Mouse (Mus musculus): ENCODE results near the gene Ccdc24. TPM values are rescaled to one million over a fixed set of nuclear protein-coding genes. Genes with fewer than 3 reads are reported as not detected.

Ccdc24 gene
- polyA plus RNA-seq, 1 experiment from 2014 or later: 0.97 TPM

DNA sequence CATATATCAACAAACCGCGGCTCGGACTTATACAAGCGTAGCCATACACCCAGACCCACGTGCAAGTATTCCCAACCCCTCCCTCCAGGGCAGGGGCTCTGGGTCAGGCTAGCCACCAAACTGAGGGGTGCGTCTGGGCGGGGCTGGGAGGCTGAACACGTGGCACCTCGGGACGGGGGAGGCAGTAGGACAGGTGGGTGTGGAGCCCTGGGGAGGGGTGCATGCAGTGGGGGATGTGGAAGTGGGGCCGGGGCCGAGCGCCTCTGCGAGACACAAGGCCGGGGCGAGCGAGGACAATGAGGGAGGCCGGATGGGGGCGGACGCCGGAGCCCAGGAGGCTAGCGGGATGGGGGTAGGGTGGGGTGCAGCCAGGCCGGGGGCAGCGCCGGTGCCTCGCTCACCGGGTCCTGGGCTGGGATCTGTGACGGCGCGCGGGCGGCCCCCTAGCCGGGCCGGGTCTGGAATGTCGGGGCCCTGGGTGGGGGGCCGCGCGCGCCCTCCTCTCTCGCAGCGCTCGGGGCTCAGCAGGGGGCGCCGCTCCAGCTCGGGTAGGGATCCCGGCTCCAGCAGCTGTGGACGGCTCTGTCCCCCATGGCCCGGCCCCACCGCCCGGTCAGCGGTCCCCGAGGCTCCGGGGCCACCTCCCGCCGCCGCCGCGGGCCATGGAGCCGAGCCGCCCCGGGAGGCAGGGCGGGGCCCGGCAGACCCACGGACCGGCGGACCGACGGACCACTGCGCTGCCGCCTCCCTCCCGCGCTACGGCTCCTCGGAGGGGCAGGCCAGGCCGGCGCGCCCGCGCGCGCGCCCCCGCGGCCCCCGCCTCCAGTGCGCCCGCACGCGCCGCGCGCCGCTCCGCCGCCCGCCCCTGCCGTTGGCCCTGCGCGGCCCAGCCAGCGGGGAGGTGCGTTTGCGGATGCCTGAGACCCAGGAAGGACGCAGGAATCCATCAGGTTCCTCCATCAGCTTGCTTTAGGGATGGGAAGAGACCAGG is 10.6 kb upstream of the Ccdc24 start, which contains the start of gene B4galt2:
Gene B4galt2 (minus strand): TSS at position 787 of the 991 bp plus-strand sequence.
- H3K27me3 ChIP-seq (ENCODE audit: insufficient read depth, low read length): no peaks in the 10 kb centered on the region
- ATAC-seq (replicated peaks; ENCODE audit: low FRiP score, low read depth): peak; percentile 9
- H3K36me3 ChIP-seq (ENCODE audit: insufficient read depth, low read length): peaks cover 7% of the 10 kb centered on the region; the same call in 1 of the 2 replicates
- peak within 1 kb of the TSS; percentile 78 for H3K4me3 ChIP-seq (replicated peaks; ENCODE audit: low read depth, low read length)
- peak within 1 kb of the TSS; percentile 94 for H3K4me2 ChIP-seq (ENCODE audit: low read length)
- H3K4me1 ChIP-seq (replicated peaks; ENCODE audit: insufficient read depth, low read length): peaks cover 5% of the 10 kb centered on the region; the same call in 1 of the 2 replicates
- no peaks in the 10 kb centered on the region for H3K9me3 ChIP-seq (replicated peaks; ENCODE audit: low read length)
- under 1% methylated on average over 69 of the region's 103 CpGs for WGBS
- peak; percentile 56 for DNase-seq (ENCODE audit: low spot score)
- TF ChIP-seq CTCF (IDR thresholded peaks at IDR 0.05; ENCODE audit: low read depth): peak; percentile 31; the same call in 1 of the 2 replicates
- H3K9ac ChIP-seq (ENCODE audit: low read depth, low read length): peak within 1 kb of the TSS; percentile 83
- no peak within 1 kb of the TSS; the same call in 1 of the 2 replicates for H3K27ac ChIP-seq

GRCm38 (mm10) chr4:117878703-117879102 is 6.3 kb upstream of the Ccdc24 start:
- TF ChIP-seq CTCF (IDR thresholded peaks at IDR 0.05; ENCODE audit: low read depth): no peak
- H3K36me3 ChIP-seq (ENCODE audit: insufficient read depth, low read length): 0 out of 2 replicates have a peak, but pooled peaks cover 13% of the 10 kb centered on the region
- H3K27ac ChIP-seq: no peak overlapping the region
- no peak for DNase-seq (ENCODE audit: low spot score)
- H3K4me2 ChIP-seq (ENCODE audit: low read length): no peak overlapping the region
- no peak for ATAC-seq (replicated peaks; ENCODE audit: low FRiP score, low read depth)
- 0 out of 2 replicates have a peak, but pooled peaks cover 5% of the 10 kb centered on the region for H3K4me1 ChIP-seq (replicated peaks; ENCODE audit: insufficient read depth, low read length)
- 56% methylated on average over 5 of the region's 5 CpGs for WGBS
- no peak overlapping the region for H3K9ac ChIP-seq (ENCODE audit: low read depth, low read length)
- no peaks in the 10 kb centered on the region for H3K27me3 ChIP-seq (ENCODE audit: insufficient read depth, low read length)
- no peaks in the 10 kb centered on the region for H3K9me3 ChIP-seq (replicated peaks; ENCODE audit: low read length)
- H3K4me3 ChIP-seq (replicated peaks; ENCODE audit: low read depth, low read length): no peak overlapping the region

GRCm38 (mm10) chr4:117878301-117878700 is 5.9 kb upstream of the Ccdc24 start:
- WGBS: 44% methylated on average over 10 of the region's 10 CpGs
- H3K27me3 ChIP-seq (ENCODE audit: insufficient read depth, low read length): no peaks in the 10 kb centered on the region
- H3K36me3 ChIP-seq (ENCODE audit: insufficient read depth, low read length): 0 out of 2 replicates have a peak, but pooled peaks cover 13% of the 10 kb centered on the region
- TF ChIP-seq CTCF (IDR thresholded peaks at IDR 0.05; ENCODE audit: low read depth): no peak
- no peak overlapping the region for H3K27ac ChIP-seq
- no peak overlapping the region for H3K4me2 ChIP-seq (ENCODE audit: low read length)
- H3K4me3 ChIP-seq (replicated peaks; ENCODE audit: low read depth, low read length): no peak overlapping the region
- 0 out of 2 replicates have a peak, but pooled peaks cover 5% of the 10 kb centered on the region for H3K4me1 ChIP-seq (replicated peaks; ENCODE audit: insufficient read depth, low read length)
- ATAC-seq (replicated peaks; ENCODE audit: low FRiP score, low read depth) (no peak), DNase-seq (ENCODE audit: low spot score) (no peak)
- no peaks in the 10 kb centered on the region for H3K9me3 ChIP-seq (replicated peaks; ENCODE audit: low read length)
- H3K9ac ChIP-seq (ENCODE audit: low read depth, low read length): no peak overlapping the region

DNA sequence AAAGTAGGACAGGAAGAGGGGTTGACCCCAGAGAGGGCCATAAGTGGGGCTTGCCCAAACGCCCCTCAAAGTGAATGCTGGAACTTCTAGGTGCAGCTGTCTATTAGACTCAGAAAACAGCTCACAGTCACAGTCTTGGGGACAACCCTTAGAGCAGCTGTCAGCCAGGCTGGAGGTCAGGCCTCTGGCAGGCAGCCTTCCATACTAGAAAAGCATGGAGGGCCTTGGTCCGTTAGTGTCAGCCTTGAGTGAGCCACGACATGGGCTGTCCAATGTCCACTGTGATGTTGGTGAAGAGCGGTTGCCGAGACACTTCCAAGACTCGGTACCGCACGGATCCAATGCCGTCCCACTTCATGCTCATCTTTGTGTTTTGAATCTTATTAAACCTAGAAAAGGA is 1.3 kb upstream of the Ccdc24 start:
- DNase-seq (ENCODE audit: low spot score) (no peak), ATAC-seq (replicated peaks; ENCODE audit: low FRiP score, low read depth) (no peak)
- Histone ChIP-seq H3K27me3 (ENCODE audit: insufficient read depth, low read length) (no peaks in the 10 kb centered on the region), H3K36me3 (ENCODE audit: insufficient read depth, low read length) (0 out of 2 replicates have a peak, but pooled peaks cover 10% of the 10 kb centered on the region), H3K9ac (ENCODE audit: low read depth, low read length) (no peak overlapping the region), H3K4me2 (ENCODE audit: low read length) (no peak overlapping the region), H3K9me3 (replicated peaks; ENCODE audit: low read length) (no peaks in the 10 kb centered on the region), H3K4me1 (replicated peaks; ENCODE audit: insufficient read depth, low read length) (0 out of 2 replicates have a peak, but pooled peaks cover 5% of the 10 kb centered on the region), H3K27ac (no peak overlapping the region), H3K4me3 (replicated peaks; ENCODE audit: low read depth, low read length) (no peak overlapping the region)
- no peak for TF ChIP-seq CTCF (IDR thresholded peaks at IDR 0.05; ENCODE audit: low read depth)
- WGBS: 89% methylated on average over 9 of the region's 9 CpGs

DNA sequence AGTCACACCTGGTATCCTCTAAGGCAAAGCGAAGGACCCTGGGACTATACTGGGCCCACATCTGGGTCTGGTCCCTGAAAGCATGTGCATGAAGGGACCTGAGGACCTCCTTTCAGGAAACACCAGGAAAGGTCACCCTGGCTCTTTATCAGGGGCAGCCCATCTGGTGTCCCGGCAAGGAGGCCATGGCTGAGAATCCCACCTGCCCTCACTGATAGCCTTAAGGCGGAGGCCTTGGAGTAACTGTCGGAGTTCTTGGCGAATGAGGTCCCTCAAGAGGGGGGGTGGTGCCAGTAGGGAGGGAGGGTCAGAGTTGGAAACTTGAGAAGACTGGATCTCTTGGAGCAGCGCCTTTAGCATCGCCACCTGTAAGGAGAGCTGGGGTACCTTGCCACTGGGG is 570 bp downstream of the Ccdc24 start:
- no peaks in the 10 kb centered on the region for H3K27me3 ChIP-seq (ENCODE audit: insufficient read depth, low read length)
- H3K9ac ChIP-seq (ENCODE audit: low read depth, low read length): no peak overlapping the region
- peak overlapping the region; percentile 52; the same call in 1 of the 2 replicates for H3K4me2 ChIP-seq (ENCODE audit: low read length)
- TF ChIP-seq CTCF (IDR thresholded peaks at IDR 0.05; ENCODE audit: low read depth): no peak
- no peaks in the 10 kb centered on the region for H3K9me3 ChIP-seq (replicated peaks; ENCODE audit: low read length)
- H3K4me3 ChIP-seq (replicated peaks; ENCODE audit: low read depth, low read length): no peak overlapping the region
- 0 out of 2 replicates have a peak, but pooled peaks cover 4% of the 10 kb centered on the region for H3K36me3 ChIP-seq (ENCODE audit: insufficient read depth, low read length)
- ATAC-seq (replicated peaks; ENCODE audit: low FRiP score, low read depth) (no peak), DNase-seq (ENCODE audit: low spot score) (no peak)
- no peak overlapping the region for H3K27ac ChIP-seq
- H3K4me1 ChIP-seq (replicated peaks; ENCODE audit: insufficient read depth, low read length): 0 out of 2 replicates have a peak, but pooled peaks cover 5% of the 10 kb centered on the region
- WGBS: 49% methylated on average over 7 of the region's 7 CpGs

DNA sequence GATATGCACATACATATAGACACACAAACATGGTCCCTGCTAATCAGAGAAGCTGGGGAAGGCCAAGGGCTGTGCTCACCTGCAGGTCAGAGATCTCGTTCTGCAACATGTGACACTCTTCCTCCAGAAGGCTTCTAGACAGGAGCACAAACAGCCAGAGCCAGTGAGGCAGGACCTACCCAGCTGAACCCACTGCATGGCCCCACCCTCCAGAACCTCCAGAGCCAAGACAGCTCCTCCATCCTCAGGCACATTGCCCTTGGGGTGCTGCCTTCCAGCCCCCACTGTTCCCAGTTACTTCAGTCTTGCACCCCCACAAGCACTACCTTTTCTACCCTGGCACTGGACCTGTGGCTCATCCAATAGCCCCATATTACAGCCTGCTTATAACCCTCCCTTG is 1.9 kb downstream of the Ccdc24 start:
- no peak overlapping the region for H3K27ac ChIP-seq
- H3K4me1 ChIP-seq (replicated peaks; ENCODE audit: insufficient read depth, low read length): peaks cover 14% of the 10 kb centered on the region; the same call in 1 of the 2 replicates
- H3K9ac ChIP-seq (ENCODE audit: low read depth, low read length): no peak overlapping the region
- DNase-seq (ENCODE audit: low spot score): no peak
- 25% methylated on average over 1 of the region's 1 CpGs for WGBS
- no peaks in the 10 kb centered on the region for H3K9me3 ChIP-seq (replicated peaks; ENCODE audit: low read length)
- no peak overlapping the region for H3K4me3 ChIP-seq (replicated peaks; ENCODE audit: low read depth, low read length)
- TF ChIP-seq CTCF (IDR thresholded peaks at IDR 0.05; ENCODE audit: low read depth): no peak
- H3K4me2 ChIP-seq (ENCODE audit: low read length): no peak overlapping the region
- no peaks in the 10 kb centered on the region for H3K27me3 ChIP-seq (ENCODE audit: insufficient read depth, low read length)
- H3K36me3 ChIP-seq (ENCODE audit: insufficient read depth, low read length): no peaks in the 10 kb centered on the region
- no peak for ATAC-seq (replicated peaks; ENCODE audit: low FRiP score, low read depth)
